Mouse (Mus musculus): ENCODE data around the gene E2f2. TPM values are rescaled to one million over a fixed set of nuclear protein-coding genes. Genes with fewer than 3 reads are reported as not detected.

Gene E2f2
- polyA plus RNA-seq, 1 experiment from 2014 or later, result 4.3 TPM

GRCm38 (mm10) chr4:136193571-136193970, 21.4 kb downstream of the E2f2 start:
- ATAC-seq, result no peak
- Histone ChIP-seq H3K27ac (ENCODE audit: low read length) (no peak overlapping the region), H3K36me3 (ENCODE audit: control insufficient read depth, insufficient read depth) (no peaks in the 10 kb centered on the region), H3K4me3 (replicated peaks; ENCODE audit: low read length) (no peak overlapping the region), H3K4me1 (replicated peaks; ENCODE audit: control insufficient read depth, insufficient read depth, low read length) (no peaks in the 10 kb centered on the region), H3K27me3 (replicated peaks; ENCODE audit: control insufficient read depth, insufficient read depth, low read length) (no peaks in the 10 kb centered on the region), H3K4me2 (ENCODE audit: low read length) (no peak overlapping the region), H3K9ac (replicated peaks; ENCODE audit: low read depth, low read length) (no peak overlapping the region), H3K9me3 (ENCODE audit: control insufficient read depth, low read length) (no peaks in the 10 kb centered on the region)
- WGBS, result 91% methylated on average over 3 of the region's 3 CpGs

GRCm38 (mm10) chr4:136195029-136195428, 22.8 kb downstream of the E2f2 start:
- H3K27me3 ChIP-seq (replicated peaks; ENCODE audit: control insufficient read depth, insufficient read depth, low read length), result no peaks in the 10 kb centered on the region
- H3K36me3 ChIP-seq (ENCODE audit: control insufficient read depth, insufficient read depth), result no peaks in the 10 kb centered on the region
- no peak overlapping the region for H3K9ac ChIP-seq (replicated peaks; ENCODE audit: low read depth, low read length)
- 64% methylated on average over 7 of the region's 7 CpGs for WGBS
- no peak overlapping the region for H3K27ac ChIP-seq (ENCODE audit: low read length)
- H3K4me3 ChIP-seq (replicated peaks; ENCODE audit: low read length), result no peak overlapping the region
- no peak for ATAC-seq
- H3K4me2 ChIP-seq (ENCODE audit: low read length), result no peak overlapping the region
- no peaks in the 10 kb centered on the region for H3K4me1 ChIP-seq (replicated peaks; ENCODE audit: control insufficient read depth, insufficient read depth, low read length)
- H3K9me3 ChIP-seq (ENCODE audit: control insufficient read depth, low read length), result no peaks in the 10 kb centered on the region

GRCm38 (mm10) chr4:136195629-136196028, 23.4 kb downstream of the E2f2 start:
- Histone ChIP-seq H3K4me1 (replicated peaks; ENCODE audit: control insufficient read depth, insufficient read depth, low read length) (no peaks in the 10 kb centered on the region), H3K4me2 (ENCODE audit: low read length) (no peak overlapping the region), H3K9me3 (ENCODE audit: control insufficient read depth, low read length) (no peaks in the 10 kb centered on the region), H3K27ac (ENCODE audit: low read length) (no peak overlapping the region), H3K4me3 (replicated peaks; ENCODE audit: low read length) (no peak overlapping the region), H3K27me3 (replicated peaks; ENCODE audit: control insufficient read depth, insufficient read depth, low read length) (no peaks in the 10 kb centered on the region), H3K9ac (replicated peaks; ENCODE audit: low read depth, low read length) (no peak overlapping the region), H3K36me3 (ENCODE audit: control insufficient read depth, insufficient read depth) (no peaks in the 10 kb centered on the region)
- ATAC-seq, result no peak
- WGBS, result 79% methylated on average over 9 of the region's 9 CpGs

- H3K27ac ChIP-seq (ENCODE audit: low read length), result no peak overlapping the region
- no peak for ATAC-seq
- no peak overlapping the region for H3K4me2 ChIP-seq (ENCODE audit: low read length)
- no peaks in the 10 kb centered on the region for H3K4me1 ChIP-seq (replicated peaks; ENCODE audit: control insufficient read depth, insufficient read depth, low read length)
- no peaks in the 10 kb centered on the region for H3K9me3 ChIP-seq (ENCODE audit: control insufficient read depth, low read length)
- no peak overlapping the region for H3K4me3 ChIP-seq (replicated peaks; ENCODE audit: low read length)
- no peaks in the 10 kb centered on the region for H3K36me3 ChIP-seq (ENCODE audit: control insufficient read depth, insufficient read depth)
- no peak overlapping the region for H3K9ac ChIP-seq (replicated peaks; ENCODE audit: low read depth, low read length)
- 84% methylated on average over 10 of the region's 10 CpGs for WGBS
- no peaks in the 10 kb centered on the region for H3K27me3 ChIP-seq (replicated peaks; ENCODE audit: control insufficient read depth, insufficient read depth, low read length)
Measured at GRCm38 (mm10) chr4:136196201-136196600, 24.0 kb downstream of the E2f2 start.

GRCm38 (mm10) chr4:136198846-136199245, 26.7 kb downstream of the E2f2 start:
- Histone ChIP-seq H3K4me3 (replicated peaks; ENCODE audit: low read length) (no peak overlapping the region), H3K27me3 (replicated peaks; ENCODE audit: control insufficient read depth, insufficient read depth, low read length) (no peaks in the 10 kb centered on the region), H3K4me1 (replicated peaks; ENCODE audit: control insufficient read depth, insufficient read depth, low read length) (no peaks in the 10 kb centered on the region), H3K9me3 (ENCODE audit: control insufficient read depth, low read length) (no peaks in the 10 kb centered on the region), H3K9ac (replicated peaks; ENCODE audit: low read depth, low read length) (no peak overlapping the region), H3K36me3 (ENCODE audit: control insufficient read depth, insufficient read depth) (no peaks in the 10 kb centered on the region), H3K4me2 (ENCODE audit: low read length) (no peak overlapping the region), H3K27ac (ENCODE audit: low read length) (no peak overlapping the region)
- 80% methylated on average over 7 of the region's 7 CpGs for WGBS
- ATAC-seq, result no peak

GRCm38 (mm10) chr4:136199562-136200292, 27.5 kb downstream of the E2f2 start:
- H3K9ac ChIP-seq (replicated peaks; ENCODE audit: low read depth, low read length), result no peak overlapping the region
- H3K4me3 ChIP-seq (replicated peaks; ENCODE audit: low read length), result no peak overlapping the region
- H3K4me1 ChIP-seq (replicated peaks; ENCODE audit: control insufficient read depth, insufficient read depth, low read length), result no peaks in the 10 kb centered on the region
- H3K27ac ChIP-seq (ENCODE audit: low read length), result no peak overlapping the region
- ATAC-seq, result no peak
- H3K4me2 ChIP-seq (ENCODE audit: low read length), result no peak overlapping the region
- H3K9me3 ChIP-seq (ENCODE audit: control insufficient read depth, low read length), result no peaks in the 10 kb centered on the region
- 35% methylated on average over 9 of the region's 9 CpGs for WGBS
- H3K36me3 ChIP-seq (ENCODE audit: control insufficient read depth, insufficient read depth), result no peaks in the 10 kb centered on the region
- no peaks in the 10 kb centered on the region for H3K27me3 ChIP-seq (replicated peaks; ENCODE audit: control insufficient read depth, insufficient read depth, low read length)

GRCm38 (mm10) chr4:136202509-136202908, 30.3 kb downstream of the E2f2 start:
- WGBS, result 5% methylated on average over 9 of the region's 9 CpGs

GRCm38 (mm10) chr4:136204775-136205174, 32.6 kb downstream of the E2f2 start:
- no peak overlapping the region for H3K4me3 ChIP-seq (replicated peaks; ENCODE audit: low read length)
- no peaks in the 10 kb centered on the region for H3K9me3 ChIP-seq (ENCODE audit: control insufficient read depth, low read length)
- H3K36me3 ChIP-seq (ENCODE audit: control insufficient read depth, insufficient read depth), result no peaks in the 10 kb centered on the region
- no peak overlapping the region for H3K9ac ChIP-seq (replicated peaks; ENCODE audit: low read depth, low read length)
- ATAC-seq, result no peak
- H3K27me3 ChIP-seq (replicated peaks; ENCODE audit: control insufficient read depth, insufficient read depth, low read length), result no peaks in the 10 kb centered on the region
- H3K27ac ChIP-seq (ENCODE audit: low read length), result no peak overlapping the region
- H3K4me1 ChIP-seq (replicated peaks; ENCODE audit: control insufficient read depth, insufficient read depth, low read length), result peaks cover 10% of the 10 kb centered on the region
- WGBS, result 80% methylated on average over 2 of the region's 2 CpGs
- H3K4me2 ChIP-seq (ENCODE audit: low read length), result no peak overlapping the region

More at GRCm38 (mm10) chr4:136202509-136202908, 30.3 kb downstream of the E2f2 start:
- no peak for ATAC-seq
- Histone ChIP-seq H3K36me3 (ENCODE audit: control insufficient read depth, insufficient read depth) (no peaks in the 10 kb centered on the region), H3K27me3 (replicated peaks; ENCODE audit: control insufficient read depth, insufficient read depth, low read length) (no peaks in the 10 kb centered on the region), H3K4me3 (replicated peaks; ENCODE audit: low read length) (no peak overlapping the region), H3K9ac (replicated peaks; ENCODE audit: low read depth, low read length) (no peak overlapping the region), H3K27ac (ENCODE audit: low read length) (no peak overlapping the region), H3K9me3 (ENCODE audit: control insufficient read depth, low read length) (no peaks in the 10 kb centered on the region), H3K4me1 (replicated peaks; ENCODE audit: control insufficient read depth, insufficient read depth, low read length) (peaks cover 10% of the 10 kb centered on the region), H3K4me2 (ENCODE audit: low read length) (no peak overlapping the region)

GRCm38 (mm10) chr4:136206033-136206893, 34.1 kb downstream of the E2f2 start, which contains the start of gene Asap3:
Asap3 (plus strand) TSS chr4:136206365.
- no peaks in the 10 kb centered on the region for H3K36me3 ChIP-seq (ENCODE audit: control insufficient read depth, insufficient read depth)
- peak; percentile 91 for ATAC-seq
- H3K4me1 ChIP-seq (replicated peaks; ENCODE audit: control insufficient read depth, insufficient read depth, low read length), result peaks cover 10% of the 10 kb centered on the region
- H3K9me3 ChIP-seq (ENCODE audit: control insufficient read depth, low read length), result no peaks in the 10 kb centered on the region
- peak within 1 kb of the TSS; percentile 100 for H3K4me2 ChIP-seq (ENCODE audit: low read length)
- under 1% methylated on average over 45 of the region's 54 CpGs for WGBS
- H3K4me3 ChIP-seq (replicated peaks; ENCODE audit: low read length), result peak within 1 kb of the TSS; percentile 65
- no peaks in the 10 kb centered on the region for H3K27me3 ChIP-seq (replicated peaks; ENCODE audit: control insufficient read depth, insufficient read depth, low read length)
- peak within 1 kb of the TSS; percentile 77 for H3K9ac ChIP-seq (replicated peaks; ENCODE audit: low read depth, low read length)
- peak within 1 kb of the TSS; percentile 36; the same call in 1 of the 2 replicates for H3K27ac ChIP-seq (ENCODE audit: low read length)

All from forebrain, embryonic 16.5 days (tissue).